Mouse (Mus musculus): ENCODE measurements around the gene Rabggtb. TPM values are rescaled to one million over a fixed set of nuclear protein-coding genes. Genes with fewer than 3 reads are reported as not detected.

Rabggtb gene
- polyA plus RNA-seq, 1 experiment from 2014 or later, result 47.0 TPM

Other genes starting within 250 kb of the Rabggtb start
- 20.7 and 29.0 TPM in 2 replicates for gene St6galnac3, start 187.8 kb downstream of the Rabggtb start, polyA plus RNA-seq (2015; fragmentation: Nextera tagmentation; extraction: Ambion mirVana)
- not detected in 2 replicates for gene Asb17, start 68.8 kb downstream of the Rabggtb start, polyA plus RNA-seq (2015; fragmentation: Nextera tagmentation; extraction: Ambion mirVana)
- gene Msh4, start 6.9 kb downstream of the Rabggtb start, polyA plus RNA-seq (2015; fragmentation: Nextera tagmentation; extraction: Ambion mirVana), result 0.13 and 0.14 TPM in 2 replicates
- 37.1 and 37.9 TPM in 2 replicates for gene Acadm, start 31.6 kb upstream of the Rabggtb start, polyA plus RNA-seq (2015; fragmentation: Nextera tagmentation; extraction: Ambion mirVana)
- 6.1 and 6.5 TPM in 2 replicates for gene Slc44a5, start 60.4 kb upstream of the Rabggtb start, polyA plus RNA-seq (2015; fragmentation: Nextera tagmentation; extraction: Ambion mirVana)

Data from forebrain, embryonic 13.5 days (tissue).